Mouse (Mus musculus): Measurements from ENCODE around the gene Rbm5.

Rbm5 gene

DNA sequence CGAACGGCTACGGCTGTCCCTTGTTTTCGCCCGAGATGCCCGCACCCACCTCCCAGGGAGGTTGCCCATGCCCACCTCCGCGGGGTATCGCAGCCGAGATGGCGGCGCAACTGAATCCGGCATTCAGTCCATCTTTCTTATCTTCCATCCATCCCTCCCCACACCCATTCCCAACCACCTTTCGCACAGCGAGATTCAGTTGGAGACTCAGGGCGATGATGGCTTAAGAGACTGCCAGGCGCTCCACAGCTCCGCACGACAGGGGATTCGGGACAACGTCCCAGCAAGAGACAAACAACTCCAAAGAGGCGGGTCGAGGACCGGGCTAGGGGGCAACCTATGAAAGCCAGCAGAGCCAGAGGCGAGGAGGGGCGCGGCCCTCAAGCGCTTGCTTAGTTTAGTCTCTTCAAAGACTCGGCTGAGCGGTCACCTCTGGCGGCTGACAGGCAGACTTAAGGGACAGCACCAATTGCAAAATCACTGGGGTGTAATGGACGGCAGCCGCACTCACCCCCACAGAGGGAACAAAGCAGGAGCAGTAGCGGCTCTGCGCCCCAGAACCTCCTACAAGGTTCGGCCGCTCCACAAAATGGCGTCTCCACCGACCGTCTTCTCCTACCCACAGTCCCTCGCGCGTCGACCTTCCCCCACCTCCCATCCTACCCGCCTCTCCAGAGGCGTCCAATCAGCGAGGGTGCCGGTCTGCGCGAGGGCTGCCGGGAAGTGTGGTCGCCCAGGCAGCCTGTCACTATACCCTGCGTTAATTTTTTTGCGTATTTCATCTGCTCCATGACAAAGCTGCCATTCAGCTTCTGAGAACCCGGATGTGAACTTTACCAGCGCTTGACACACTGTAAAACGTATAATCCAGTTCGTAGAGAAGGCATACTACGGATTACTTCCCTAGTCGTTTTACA, at the start of gene Rbm5:
Rbm5 (minus strand) TSS at position 623 of the 917 bp plus-strand sequence.
- DNase-seq (ENCODE audit: low spot score), result peak; percentile 92

DNA sequence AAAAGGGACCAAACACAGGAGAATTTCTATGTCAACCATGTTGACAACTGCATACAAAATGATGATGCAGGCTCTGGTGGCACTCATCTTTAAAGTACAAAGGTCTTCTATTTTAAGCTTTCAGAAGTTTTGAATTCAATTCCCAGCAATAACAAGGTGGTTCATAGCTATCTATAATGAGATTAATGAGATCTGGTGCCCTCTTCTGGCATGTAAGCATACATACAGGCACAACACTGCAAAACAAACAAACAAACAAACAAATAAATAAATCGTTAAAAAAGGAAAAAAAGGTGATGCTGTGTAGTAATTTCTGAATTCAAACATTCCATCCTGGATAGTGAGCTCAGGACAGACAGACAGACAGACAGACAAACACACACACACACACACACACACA, 41.3 kb upstream of the Rbm5 start:
- DNase-seq (ENCODE audit: low spot score), result no peak

DNA sequence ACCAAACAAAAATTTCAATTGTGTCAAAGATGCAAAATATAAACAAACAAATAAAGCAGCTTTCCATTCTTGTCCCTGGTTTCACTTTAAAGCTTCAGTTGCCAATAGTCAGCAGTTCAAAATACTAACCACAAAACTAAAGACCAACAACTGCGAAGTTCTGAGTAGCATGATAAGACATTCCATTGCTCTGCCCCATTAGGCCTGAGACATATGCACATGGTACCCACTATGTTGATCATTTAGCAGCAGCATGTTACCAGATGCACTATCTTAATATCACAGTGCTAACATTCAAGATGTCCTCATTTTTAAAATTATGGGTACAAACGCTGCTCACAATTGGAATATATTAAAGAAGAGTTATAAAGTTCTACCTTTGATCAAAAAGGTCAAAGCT, 40.2 kb upstream of the Rbm5 start:
- no peak for DNase-seq (ENCODE audit: low spot score)

DNA sequence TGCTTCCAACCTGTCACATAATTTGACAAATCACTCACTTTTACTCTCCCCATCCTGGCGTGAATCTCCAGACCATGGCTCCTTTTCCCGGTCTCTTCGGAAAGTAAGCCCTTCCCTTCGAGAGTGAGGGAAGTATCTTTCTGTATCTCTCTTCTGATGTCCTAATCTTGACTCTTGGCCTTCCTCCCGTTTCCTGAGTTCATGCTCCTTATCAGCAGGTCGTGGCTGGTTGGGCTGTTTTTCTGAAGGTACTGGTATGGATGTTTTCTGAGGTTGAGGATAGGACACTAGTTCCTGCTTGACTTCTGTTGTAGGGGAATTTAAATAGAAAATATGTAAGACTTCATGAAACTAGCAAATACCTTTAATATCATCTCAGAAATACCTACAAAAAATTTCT, 20.9 kb upstream of the Rbm5 start:
- no peak for DNase-seq (ENCODE audit: low spot score)

DNA sequence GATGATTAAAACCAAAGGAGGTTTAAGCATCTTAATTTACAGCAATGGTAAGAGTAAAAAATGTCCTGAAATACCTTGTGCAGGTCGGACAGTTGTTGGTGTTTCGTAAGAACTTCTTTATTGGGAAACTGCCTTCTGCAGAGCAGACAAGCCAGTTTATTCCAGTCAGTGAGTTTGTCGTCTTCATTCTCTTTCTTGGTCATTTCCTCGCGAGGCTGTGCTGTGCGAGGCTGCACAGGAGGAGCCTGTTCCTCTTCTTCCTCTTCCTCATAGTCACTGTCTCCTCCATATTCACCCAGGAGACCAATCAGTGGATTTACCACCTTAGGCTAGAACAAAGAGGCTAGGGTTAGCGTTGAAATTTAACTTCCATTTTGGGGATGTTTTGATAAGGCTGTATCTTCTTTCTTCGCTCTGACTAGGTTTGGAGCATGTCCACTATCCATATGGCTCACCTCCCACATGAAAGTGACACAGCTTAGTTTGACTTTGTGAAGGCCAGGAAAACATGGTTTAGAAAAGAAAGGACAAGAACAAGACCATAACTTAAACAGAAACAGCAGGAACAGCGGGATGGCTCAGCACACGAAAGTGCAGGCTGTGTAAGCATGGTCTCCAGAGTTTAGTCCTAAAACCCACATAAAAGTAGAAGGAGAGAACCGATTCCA, 11.9 kb upstream of the Rbm5 start:
- no peak for DNase-seq (ENCODE audit: low spot score)

DNA sequence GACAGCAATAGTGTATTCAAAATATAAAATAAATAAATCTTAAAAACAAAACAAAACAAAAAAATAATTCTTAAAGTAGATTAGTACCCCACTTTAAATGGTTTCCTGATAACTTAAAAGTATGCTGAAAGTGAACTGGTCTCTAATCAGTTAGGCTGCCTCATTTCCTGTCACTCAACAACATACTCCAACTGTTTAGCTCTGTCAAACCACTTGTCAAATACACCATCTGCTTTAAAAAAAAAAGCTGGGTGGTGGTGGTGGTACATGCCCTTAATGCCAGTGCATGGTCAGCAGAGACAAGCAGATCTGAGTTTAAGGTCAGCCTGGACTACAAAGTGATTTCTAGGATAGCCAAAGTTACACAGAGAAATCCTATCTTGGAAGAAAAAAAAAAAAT, 6.0 kb upstream of the Rbm5 start:
- DNase-seq (ENCODE audit: low spot score), result no peak

DNA sequence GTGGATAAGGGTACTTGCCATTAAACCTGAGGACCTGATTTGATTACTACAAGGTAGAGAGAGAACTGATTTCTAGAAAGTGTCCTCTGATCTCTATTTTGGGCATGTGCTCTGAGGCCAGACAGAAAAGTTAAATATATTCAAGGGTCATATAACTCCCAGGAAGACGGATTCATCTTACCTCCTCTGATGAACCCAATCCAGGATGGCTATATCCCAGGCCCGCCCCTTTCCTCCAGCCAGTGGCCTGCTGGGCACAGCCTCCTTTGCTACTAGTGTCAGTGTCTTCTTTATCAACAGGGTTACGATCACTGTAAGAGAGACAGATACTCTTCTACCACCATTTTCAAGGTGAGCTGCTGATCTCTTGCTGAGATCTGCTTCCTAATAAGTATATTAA, 3.6 kb upstream of the Rbm5 start:
- no peak for DNase-seq (ENCODE audit: low spot score)

DNA sequence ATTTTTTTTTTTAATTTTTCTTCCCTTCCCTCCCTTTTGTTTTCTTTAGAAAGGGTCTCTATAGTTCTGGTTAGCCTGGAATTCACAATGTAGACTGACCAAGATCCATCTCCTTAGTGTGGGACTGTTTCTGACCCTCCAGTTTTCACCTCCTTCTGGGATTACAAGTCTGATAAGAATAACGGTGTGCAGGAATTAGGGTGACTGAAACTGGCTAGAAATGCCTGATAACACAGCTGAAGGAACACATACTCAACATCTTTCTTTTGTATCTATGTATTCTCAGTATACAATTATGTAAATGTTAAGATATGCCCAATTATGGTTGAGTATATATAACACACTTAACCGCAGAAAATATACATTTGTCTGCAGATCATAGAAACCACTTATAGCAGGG, 986 bp upstream of the Rbm5 start:
- no peak for DNase-seq (ENCODE audit: low spot score)

DNA sequence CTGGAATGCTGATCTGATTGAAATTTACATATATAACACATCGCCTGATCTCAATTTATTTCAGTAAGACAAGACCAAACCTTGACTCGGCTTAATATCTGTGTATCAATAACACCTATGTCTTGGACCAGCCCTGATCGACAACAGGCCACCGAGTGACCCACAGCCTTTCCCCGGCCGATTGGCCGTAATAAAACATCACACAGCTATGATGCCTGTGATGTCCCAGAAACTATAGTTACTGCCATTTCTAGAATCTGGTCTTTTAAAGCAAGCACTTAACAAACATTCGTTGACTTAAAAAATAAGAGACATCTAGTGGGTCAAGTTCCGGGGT, 791 bp downstream of the Rbm5 start:
- DNase-seq (ENCODE audit: low spot score), result no peak

DNA sequence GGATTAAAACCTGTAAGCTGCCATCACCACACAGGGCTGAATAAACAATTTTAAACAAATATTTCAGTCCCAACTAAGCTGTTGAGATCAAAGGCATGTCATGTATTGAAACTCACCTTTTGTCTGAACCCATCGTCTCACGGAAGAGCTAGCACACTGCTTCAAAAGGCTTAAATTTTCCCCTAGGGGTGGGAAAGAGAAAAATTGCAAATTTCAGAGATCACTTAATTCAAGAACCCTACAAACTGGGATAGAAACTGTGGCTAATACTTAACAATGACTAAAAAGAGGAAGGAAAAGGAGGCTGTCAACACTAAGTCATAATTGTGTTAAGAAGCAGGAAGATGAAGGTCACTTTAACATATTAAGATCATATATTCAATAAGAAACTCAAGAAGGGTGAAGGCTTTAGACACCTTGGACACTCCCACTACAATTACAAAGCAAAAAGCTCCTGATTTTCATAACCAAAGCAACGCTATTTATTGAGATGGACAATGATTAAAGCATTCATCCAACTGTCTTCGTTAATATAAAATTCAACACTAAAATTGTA, 1.3 kb downstream of the Rbm5 start:
- DNase-seq (ENCODE audit: low spot score), result no peak

DNA sequence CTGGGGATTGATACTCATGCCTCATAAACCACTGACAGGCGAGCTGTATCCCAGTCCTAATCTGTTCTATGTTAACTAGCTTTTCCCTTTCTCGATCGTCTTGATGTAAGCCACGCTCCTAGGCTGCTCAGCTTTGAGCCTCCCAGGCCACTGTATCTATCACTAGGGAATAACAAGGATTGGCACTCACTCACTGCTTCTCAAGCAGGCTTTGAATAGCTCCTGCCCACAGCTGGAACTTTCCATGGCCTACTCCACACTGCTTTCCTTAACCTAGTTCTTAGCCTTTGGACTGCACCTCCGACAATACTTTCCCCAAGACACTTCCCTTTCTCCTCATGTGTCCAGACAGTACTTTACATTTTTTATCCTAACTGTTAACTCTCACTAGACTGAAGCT, 1.9 kb downstream of the Rbm5 start:
- DNase-seq (ENCODE audit: low spot score), result no peak

DNA sequence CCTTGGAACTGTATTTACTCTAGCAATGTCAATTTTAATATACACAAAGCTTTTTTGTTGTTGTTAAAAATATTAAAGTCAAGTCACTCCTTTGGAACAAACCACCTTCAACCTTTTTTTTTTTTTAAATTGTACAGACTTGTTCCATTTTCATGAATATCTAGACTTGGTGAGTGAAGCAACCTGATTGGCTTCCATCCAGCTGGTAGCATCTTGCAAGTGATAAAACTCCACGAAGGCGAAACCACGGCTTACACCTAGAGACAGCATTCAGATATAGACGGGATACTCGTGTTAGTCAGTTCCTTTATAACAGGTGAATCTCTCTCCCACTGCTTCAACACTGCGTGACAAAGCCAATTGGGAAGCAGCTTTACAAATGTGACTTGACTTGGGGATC, 11.2 kb downstream of the Rbm5 start:
- DNase-seq (ENCODE audit: low spot score), result no peak

DNA sequence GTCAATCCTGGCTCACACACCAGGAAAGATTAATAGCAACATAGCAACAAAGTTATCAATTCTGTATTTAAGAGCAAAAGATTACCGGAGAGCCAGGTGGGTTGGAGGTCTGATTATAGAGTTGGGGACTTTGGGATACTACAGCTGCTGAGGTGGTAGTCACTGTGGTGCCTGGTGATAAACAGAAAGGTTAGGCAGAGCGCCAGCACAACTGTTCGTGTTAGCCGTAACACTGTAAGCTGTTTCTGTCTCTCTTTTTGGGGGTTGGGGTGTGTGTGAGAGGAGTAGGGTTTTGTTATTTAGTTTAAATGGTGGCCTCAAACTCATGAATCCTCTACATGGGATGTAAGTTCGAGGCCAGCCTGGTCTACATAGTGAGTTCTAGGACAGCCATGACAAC, 20.4 kb downstream of the Rbm5 start:
- no peak for DNase-seq (ENCODE audit: low spot score)

DNA sequence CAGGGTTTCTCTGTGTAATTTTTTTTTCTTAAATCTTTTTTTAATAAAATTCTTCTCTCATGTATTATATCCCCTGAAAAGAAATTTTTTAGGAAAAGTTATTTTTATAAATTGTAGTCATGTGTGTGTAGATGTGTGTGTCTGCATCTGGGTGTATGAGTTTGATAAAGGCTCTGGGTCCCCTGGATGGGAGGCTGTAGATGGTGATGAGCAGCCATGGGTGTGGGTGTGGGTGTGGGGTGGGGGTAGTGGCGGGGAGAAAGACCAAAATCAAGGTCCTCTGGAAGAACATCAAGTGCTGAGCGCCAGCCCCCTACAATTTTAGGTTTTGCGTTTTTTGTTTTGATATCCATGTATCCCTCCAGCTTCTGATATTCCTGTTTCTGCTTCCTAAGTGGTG, 22.7 kb downstream of the Rbm5 start:
- no peak for DNase-seq (ENCODE audit: low spot score)

DNA sequence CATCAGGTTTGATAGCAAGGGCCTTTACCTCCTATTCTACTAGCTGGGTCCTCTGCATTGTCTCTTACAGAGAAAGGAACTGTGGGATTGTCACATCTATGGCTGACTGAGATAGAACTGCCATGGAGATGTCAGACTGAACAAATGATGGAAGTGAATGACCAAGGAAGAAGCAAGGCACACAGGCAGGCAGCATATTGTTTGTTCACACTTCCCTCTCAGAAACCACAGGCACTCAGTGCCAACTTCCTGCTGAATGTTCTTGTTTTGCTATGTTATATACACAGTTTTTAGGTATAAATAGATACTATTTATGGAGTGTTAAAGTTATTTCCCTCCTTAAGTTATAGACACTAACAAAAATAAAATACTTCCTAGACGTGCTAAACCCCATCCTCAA, 23.5 kb downstream of the Rbm5 start:
- no peak for DNase-seq (ENCODE audit: low spot score)

DNA sequence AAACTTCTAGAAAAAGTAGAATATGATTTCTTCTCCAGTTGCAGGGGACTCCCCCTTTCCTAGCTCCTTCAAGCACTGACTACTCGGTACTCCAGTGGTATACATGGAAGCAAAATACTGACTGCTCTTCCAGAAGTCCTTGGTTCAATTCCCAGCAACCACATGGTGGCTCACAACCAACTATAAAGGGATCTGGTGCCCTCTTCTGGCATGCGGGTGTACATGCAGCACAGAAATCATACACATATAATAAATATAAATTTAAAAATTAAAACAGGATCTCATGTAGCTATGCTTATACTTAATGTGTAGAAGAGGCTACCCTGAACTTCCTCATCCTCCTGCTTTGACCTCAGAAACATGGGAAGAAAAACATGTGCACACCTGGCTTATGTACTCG, 24.1 kb downstream of the Rbm5 start:
- no peak for DNase-seq (ENCODE audit: low spot score)

DNA sequence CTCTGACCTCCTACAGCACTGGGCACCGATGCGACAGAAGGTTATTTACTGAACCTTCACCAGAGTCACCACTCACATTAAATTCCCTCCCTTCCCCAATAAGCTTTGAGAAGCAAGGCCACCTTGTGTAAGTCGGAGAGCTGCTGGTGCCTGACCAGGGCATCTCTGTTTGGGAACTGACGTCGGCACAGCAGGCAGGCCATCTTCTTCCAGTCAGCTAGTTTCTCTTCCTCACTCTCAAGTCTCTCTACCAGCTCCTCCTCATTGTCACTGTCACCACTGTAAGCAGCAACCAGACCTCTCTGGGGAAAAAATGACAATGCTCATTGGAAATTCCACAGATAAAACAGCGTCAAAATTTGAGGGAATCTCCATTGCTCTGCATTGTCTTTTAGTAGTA, 26.7 kb downstream of the Rbm5 start:
- DNase-seq (ENCODE audit: low spot score), result no peak

DNA sequence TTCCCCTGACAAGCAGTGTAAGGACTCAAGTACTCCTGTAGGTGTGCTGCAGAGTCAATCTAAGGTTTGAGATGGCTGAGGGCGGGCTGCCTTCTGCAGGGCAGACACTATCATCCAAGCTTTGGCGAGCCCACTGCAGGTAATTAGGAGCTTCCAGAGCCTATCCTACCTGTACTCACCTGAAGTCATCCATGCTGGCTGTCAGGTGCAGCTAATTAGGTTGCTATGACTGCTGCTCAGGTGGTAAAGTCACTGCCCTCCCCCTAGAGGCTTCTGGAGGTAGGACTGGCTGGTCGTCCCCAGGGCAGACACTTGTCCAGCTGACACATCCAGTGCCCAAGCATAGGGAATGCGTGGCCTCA, 32.0 kb downstream of the Rbm5 start:
- no peak for DNase-seq (ENCODE audit: low spot score)

DNA sequence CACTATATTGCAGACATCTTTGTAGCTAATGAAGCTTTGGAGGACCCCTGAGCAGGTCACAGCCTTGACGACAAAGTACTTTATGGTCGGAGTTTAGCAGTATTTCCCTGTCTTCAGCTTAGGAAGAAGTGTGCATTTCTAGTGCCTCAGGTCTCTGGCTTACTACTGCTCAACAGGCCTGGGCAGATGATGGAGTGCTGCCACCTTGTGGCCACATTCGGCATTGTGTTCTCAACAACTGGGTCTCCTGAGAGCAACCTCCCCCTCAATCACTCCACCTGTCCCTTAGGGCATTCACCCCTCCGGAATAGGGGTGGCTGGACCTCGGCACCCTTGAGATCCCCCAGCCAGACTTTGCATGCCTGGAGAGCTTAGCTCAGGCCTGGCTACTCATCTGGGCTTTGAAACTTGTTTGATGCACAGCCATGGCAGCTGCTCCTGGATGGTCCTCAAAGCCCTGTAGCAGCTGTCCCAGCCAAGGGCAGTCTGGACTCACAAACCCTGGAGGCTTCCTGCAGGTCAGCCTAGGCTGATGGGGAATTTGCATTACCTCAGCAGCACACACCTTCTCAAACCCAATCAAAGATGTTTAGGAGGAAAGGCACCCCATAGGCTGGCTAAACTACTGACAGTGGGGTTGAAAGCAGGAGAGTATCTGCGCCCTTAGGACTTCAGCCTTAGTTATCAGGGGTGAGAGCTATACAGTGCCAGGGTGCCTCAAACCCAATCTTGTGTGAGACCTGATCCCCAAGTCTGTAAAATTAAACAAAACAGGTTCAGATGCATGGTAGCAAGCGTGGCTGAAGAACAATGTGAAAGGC, 32.6 kb downstream of the Rbm5 start:
- DNase-seq (ENCODE audit: low spot score), result peak; percentile 58

DNA sequence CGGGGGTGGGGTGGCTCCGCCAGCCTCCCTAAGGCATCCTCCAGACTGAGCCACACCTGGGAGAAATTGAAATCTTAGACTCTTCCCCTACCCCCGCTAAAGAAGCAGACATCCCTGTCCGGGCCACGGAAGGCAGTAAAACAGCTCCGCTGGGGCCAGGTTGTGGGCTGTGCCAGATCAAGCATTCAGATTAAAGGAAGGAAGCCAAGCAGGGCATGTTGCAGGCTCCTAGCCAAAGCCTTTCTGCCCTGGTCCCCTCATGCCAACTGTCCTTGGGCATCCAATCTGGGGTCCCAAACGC, 34.7 kb downstream of the Rbm5 start:
- DNase-seq (ENCODE audit: low spot score), result no peak

DNA sequence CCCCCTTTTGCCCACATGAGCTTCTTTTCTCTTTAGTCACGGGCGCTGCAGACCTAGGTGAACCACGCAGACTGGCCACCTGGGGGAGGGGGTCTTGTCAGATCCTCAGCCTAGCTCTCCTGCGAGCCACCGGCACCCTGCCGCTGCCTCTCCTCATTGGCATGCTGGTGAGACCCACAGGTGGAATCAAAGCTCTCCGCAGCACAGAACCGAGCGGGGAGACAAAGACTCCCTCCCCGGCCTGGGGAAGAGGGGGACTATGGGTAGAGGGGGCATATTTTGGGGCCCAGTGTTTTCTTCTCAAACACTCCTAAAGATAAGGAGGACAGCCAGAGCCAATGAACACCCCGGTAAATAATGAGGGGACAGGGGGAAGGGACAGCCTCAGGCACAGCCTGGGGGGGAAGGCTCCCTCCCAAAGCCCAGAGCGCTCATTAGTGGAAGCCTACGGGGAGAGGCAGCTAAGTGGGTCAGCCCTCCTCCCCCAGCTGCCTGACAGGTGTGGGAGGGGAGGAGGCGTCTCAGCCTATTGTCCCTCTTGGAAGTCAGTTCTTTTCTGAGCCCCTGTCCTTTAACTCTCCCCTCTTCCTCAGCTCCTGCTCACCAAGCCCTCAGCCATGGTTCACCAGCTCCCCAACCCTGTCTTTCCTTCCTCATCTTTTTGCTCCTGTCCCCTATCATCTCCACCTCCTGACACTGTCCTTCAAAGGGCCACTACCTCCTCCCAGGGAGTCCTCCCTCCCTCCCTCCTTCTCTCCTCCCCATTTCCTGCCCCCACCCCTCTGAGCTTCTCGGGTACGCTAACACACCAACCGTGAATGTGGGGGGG, 35.2 kb downstream of the Rbm5 start:
- no peak for DNase-seq (ENCODE audit: low spot score)

DNA sequence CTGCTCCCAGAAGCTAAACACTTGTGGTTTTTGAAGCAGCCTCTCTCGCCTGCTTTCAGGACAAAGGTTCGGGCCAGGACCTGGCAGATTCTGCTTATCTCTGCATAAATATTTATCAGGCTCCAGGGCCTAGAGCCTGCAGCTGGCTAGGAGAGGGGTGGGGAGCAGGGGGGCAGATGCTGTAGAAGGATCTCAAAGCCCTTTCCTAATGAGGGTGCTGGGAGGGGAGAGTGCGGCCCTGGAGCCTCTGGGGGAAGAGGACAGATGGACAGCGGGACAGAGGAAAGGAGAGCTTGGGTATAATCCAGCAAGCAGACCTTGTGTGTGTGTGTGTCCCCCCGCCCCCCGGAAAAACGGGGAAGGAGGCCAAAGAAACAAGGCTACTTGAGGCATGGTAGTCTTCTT, 36.2 kb downstream of the Rbm5 start:
- DNase-seq (ENCODE audit: low spot score), result no peak
